Mouse (Mus musculus): ENCODE data around the gene 9330159F19Rik. TPM values are rescaled to one million over a fixed set of nuclear protein-coding genes. Genes with fewer than 3 reads are reported as not detected.

Gene 9330159F19Rik
- polyA plus RNA-seq, 1 experiment from 2014 or later = 0.84 TPM

GRCm38 (mm10) chr10:29198642-29199041, 12.8 kb upstream of the 9330159F19Rik start, which contains the start of gene Gm49353:
Gene Gm49353, plus strand, starts transcription at chr10:29198954.
- Histone ChIP-seq H3K27me3 (replicated peaks; ENCODE audit: control insufficient read depth, insufficient read depth, low read length) (no peaks in the 10 kb centered on the region), H3K27ac (ENCODE audit: low read length) (no peak within 1 kb of the TSS), H3K9ac (ENCODE audit: low read depth, low read length) (no peak within 1 kb of the TSS), H3K4me1 (ENCODE audit: control insufficient read depth, insufficient read depth, low read length) (no peaks in the 10 kb centered on the region), H3K36me3 (ENCODE audit: control insufficient read depth, insufficient read depth, low read length) (no peaks in the 10 kb centered on the region), H3K9me3 (ENCODE audit: control insufficient read depth, low read length) (no peaks in the 10 kb centered on the region), H3K4me3 (ENCODE audit: low read length) (no peak within 1 kb of the TSS), H3K4me2 (ENCODE audit: low read depth, low read length) (no peak within 1 kb of the TSS)
- ATAC-seq = no peak
- WGBS = 80% methylated on average over 7 of the region's 7 CpGs

DNA sequence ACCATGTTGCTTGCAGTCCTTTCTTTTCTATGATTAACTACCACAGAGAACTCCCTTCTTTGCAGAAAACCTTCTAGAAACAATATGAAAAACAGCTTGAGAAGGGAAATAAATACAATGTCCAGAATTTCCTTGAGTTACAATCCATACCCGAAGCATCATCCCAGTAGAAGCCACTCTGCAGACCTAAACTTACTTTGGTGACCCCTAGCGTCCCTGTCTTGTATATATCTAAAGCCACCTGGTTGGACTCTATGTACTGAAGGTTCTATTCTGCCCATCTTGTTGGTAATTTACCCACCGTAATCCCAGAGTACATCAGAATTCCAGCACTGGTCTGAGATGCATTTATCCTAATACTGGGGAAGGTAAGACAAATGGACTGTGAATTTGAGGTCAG, 11.6 kb upstream of the 9330159F19Rik start:
- no peaks in the 10 kb centered on the region for H3K9me3 ChIP-seq (ENCODE audit: control insufficient read depth, low read length)
- H3K4me3 ChIP-seq (ENCODE audit: low read length) = no peak overlapping the region
- no peak for ATAC-seq
- no peak overlapping the region for H3K27ac ChIP-seq (ENCODE audit: low read length)
- H3K36me3 ChIP-seq (ENCODE audit: control insufficient read depth, insufficient read depth, low read length) = no peaks in the 10 kb centered on the region
- no peak overlapping the region for H3K9ac ChIP-seq (ENCODE audit: low read depth, low read length)
- H3K27me3 ChIP-seq (replicated peaks; ENCODE audit: control insufficient read depth, insufficient read depth, low read length) = no peaks in the 10 kb centered on the region
- H3K4me1 ChIP-seq (ENCODE audit: control insufficient read depth, insufficient read depth, low read length) = no peaks in the 10 kb centered on the region
- H3K4me2 ChIP-seq (ENCODE audit: low read depth, low read length) = no peak overlapping the region
- 75% methylated on average over 3 of the region's 3 CpGs for WGBS

DNA sequence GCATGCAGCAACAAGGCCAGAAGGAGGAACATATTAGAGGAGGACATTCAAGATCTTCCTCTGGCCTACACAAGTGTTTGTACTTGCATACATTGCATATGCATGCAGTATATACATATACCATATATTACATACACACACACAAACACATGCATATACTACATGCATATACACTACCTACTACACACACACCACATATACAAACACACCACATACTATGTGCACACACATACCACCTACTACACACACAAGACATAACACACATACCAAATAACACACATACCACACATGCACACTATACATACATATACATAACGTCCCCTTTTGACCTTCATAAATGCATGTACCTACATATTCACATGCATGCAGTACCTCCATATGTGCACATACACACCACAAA, 10.8 kb upstream of the 9330159F19Rik start:
- ATAC-seq = no peak
- Histone ChIP-seq H3K4me1 (ENCODE audit: control insufficient read depth, insufficient read depth, low read length) (no peaks in the 10 kb centered on the region), H3K9me3 (ENCODE audit: control insufficient read depth, low read length) (no peaks in the 10 kb centered on the region), H3K36me3 (ENCODE audit: control insufficient read depth, insufficient read depth, low read length) (no peaks in the 10 kb centered on the region), H3K4me2 (ENCODE audit: low read depth, low read length) (no peak overlapping the region), H3K9ac (ENCODE audit: low read depth, low read length) (no peak overlapping the region), H3K4me3 (ENCODE audit: low read length) (no peak overlapping the region), H3K27me3 (replicated peaks; ENCODE audit: control insufficient read depth, insufficient read depth, low read length) (no peaks in the 10 kb centered on the region), H3K27ac (ENCODE audit: low read length) (no peak overlapping the region)
- 88% methylated on average over 1 of the region's 1 CpGs for WGBS

- no peak overlapping the region for H3K27ac ChIP-seq (ENCODE audit: low read length)
- H3K4me1 ChIP-seq (ENCODE audit: control insufficient read depth, insufficient read depth, low read length) = no peaks in the 10 kb centered on the region
- ATAC-seq = no peak; the same call in 1 of the 2 replicates
- H3K9me3 ChIP-seq (ENCODE audit: control insufficient read depth, low read length) = no peaks in the 10 kb centered on the region
- no peaks in the 10 kb centered on the region for H3K36me3 ChIP-seq (ENCODE audit: control insufficient read depth, insufficient read depth, low read length)
- no peaks in the 10 kb centered on the region for H3K27me3 ChIP-seq (replicated peaks; ENCODE audit: control insufficient read depth, insufficient read depth, low read length)
- H3K4me2 ChIP-seq (ENCODE audit: low read depth, low read length) = no peak overlapping the region
- no peak overlapping the region for H3K4me3 ChIP-seq (ENCODE audit: low read length)
- no peak overlapping the region for H3K9ac ChIP-seq (ENCODE audit: low read depth, low read length)
Observed at GRCm38 (mm10) chr10:29206730-29207129, 4.7 kb upstream of the 9330159F19Rik start.

DNA sequence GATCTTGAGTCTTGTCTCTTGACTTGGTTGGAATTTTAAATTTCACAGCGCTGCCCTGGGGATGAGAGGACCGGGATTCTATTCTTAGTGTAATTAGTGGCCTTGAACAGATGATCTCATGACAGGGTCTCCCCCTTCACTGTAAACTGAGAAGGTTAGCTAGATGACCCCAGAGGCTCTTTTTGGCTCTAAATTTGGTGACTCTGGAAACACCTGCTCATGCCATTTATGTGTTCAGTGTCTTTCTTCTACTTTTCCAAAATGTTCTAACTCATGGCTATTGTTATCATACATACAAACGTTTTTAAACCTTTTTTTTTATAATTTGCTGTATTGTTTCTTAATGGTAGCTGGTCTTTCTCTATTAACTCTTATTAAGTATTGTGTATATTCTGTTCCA, 2.7 kb upstream of the 9330159F19Rik start:
- no peak overlapping the region for H3K9ac ChIP-seq (ENCODE audit: low read depth, low read length)
- WGBS = 59% methylated on average over 3 of the region's 3 CpGs
- H3K9me3 ChIP-seq (ENCODE audit: control insufficient read depth, low read length) = no peaks in the 10 kb centered on the region
- H3K36me3 ChIP-seq (ENCODE audit: control insufficient read depth, insufficient read depth, low read length) = no peaks in the 10 kb centered on the region
- no peak for ATAC-seq
- H3K27me3 ChIP-seq (replicated peaks; ENCODE audit: control insufficient read depth, insufficient read depth, low read length) = no peaks in the 10 kb centered on the region
- no peak overlapping the region for H3K27ac ChIP-seq (ENCODE audit: low read length)
- no peaks in the 10 kb centered on the region for H3K4me1 ChIP-seq (ENCODE audit: control insufficient read depth, insufficient read depth, low read length)
- H3K4me2 ChIP-seq (ENCODE audit: low read depth, low read length) = no peak overlapping the region
- no peak overlapping the region for H3K4me3 ChIP-seq (ENCODE audit: low read length)

- no peak overlapping the region for H3K9ac ChIP-seq (ENCODE audit: low read depth, low read length)
- H3K4me1 ChIP-seq (ENCODE audit: control insufficient read depth, insufficient read depth, low read length) = no peaks in the 10 kb centered on the region
- H3K27me3 ChIP-seq (replicated peaks; ENCODE audit: control insufficient read depth, insufficient read depth, low read length) = no peaks in the 10 kb centered on the region
- no peak overlapping the region for H3K4me3 ChIP-seq (ENCODE audit: low read length)
- no peak overlapping the region for H3K27ac ChIP-seq (ENCODE audit: low read length)
- H3K9me3 ChIP-seq (ENCODE audit: control insufficient read depth, low read length) = no peaks in the 10 kb centered on the region
- no peak overlapping the region for H3K4me2 ChIP-seq (ENCODE audit: low read depth, low read length)
- ATAC-seq = no peak
- WGBS = 64% methylated on average over 3 of the region's 3 CpGs
- no peaks in the 10 kb centered on the region for H3K36me3 ChIP-seq (ENCODE audit: control insufficient read depth, insufficient read depth, low read length)
Observed at GRCm38 (mm10) chr10:29213534-29214100, 2.2 kb downstream of the 9330159F19Rik start.

- 89% methylated on average over 1 of the region's 1 CpGs for WGBS
Observed at GRCm38 (mm10) chr10:29216957-29217356, 5.6 kb downstream of the 9330159F19Rik start.

DNA sequence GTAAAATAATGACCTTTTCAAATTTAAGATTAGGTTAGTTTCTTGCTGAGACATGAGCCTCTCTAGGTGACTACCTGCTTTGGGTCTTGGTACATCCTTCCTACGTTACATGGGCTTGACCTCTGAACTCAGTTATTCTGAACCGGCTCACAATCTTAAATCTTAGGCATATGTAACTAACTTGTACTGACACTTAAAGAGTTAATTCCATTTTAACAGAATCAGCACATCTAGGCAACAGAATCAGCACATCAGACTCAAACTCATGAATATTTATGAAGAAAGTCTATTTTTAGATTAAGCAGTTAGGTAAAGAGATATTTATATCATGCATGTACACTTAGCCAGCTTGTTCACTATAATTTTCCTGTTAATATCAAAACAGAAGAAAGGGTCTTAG, 6.0 kb downstream of the 9330159F19Rik start:
- Histone ChIP-seq H3K9ac (ENCODE audit: low read depth, low read length) (no peak overlapping the region), H3K4me1 (ENCODE audit: control insufficient read depth, insufficient read depth, low read length) (no peaks in the 10 kb centered on the region), H3K27ac (ENCODE audit: low read length) (no peak overlapping the region), H3K36me3 (ENCODE audit: control insufficient read depth, insufficient read depth, low read length) (no peaks in the 10 kb centered on the region), H3K4me2 (ENCODE audit: low read depth, low read length) (no peak overlapping the region), H3K4me3 (ENCODE audit: low read length) (no peak overlapping the region), H3K27me3 (replicated peaks; ENCODE audit: control insufficient read depth, insufficient read depth, low read length) (no peaks in the 10 kb centered on the region), H3K9me3 (ENCODE audit: control insufficient read depth, low read length) (no peaks in the 10 kb centered on the region)
- 84% methylated on average over 2 of the region's 2 CpGs for WGBS
- no peak for ATAC-seq

More at GRCm38 (mm10) chr10:29216957-29217356, 5.6 kb downstream of the 9330159F19Rik start:
- Histone ChIP-seq H3K4me3 (ENCODE audit: low read length) (no peak overlapping the region), H3K4me2 (ENCODE audit: low read depth, low read length) (no peak overlapping the region), H3K27ac (ENCODE audit: low read length) (no peak overlapping the region), H3K27me3 (replicated peaks; ENCODE audit: control insufficient read depth, insufficient read depth, low read length) (no peaks in the 10 kb centered on the region), H3K36me3 (ENCODE audit: control insufficient read depth, insufficient read depth, low read length) (no peaks in the 10 kb centered on the region), H3K4me1 (ENCODE audit: control insufficient read depth, insufficient read depth, low read length) (no peaks in the 10 kb centered on the region), H3K9me3 (ENCODE audit: control insufficient read depth, low read length) (no peaks in the 10 kb centered on the region), H3K9ac (ENCODE audit: low read depth, low read length) (no peak overlapping the region)
- ATAC-seq = no peak

DNA sequence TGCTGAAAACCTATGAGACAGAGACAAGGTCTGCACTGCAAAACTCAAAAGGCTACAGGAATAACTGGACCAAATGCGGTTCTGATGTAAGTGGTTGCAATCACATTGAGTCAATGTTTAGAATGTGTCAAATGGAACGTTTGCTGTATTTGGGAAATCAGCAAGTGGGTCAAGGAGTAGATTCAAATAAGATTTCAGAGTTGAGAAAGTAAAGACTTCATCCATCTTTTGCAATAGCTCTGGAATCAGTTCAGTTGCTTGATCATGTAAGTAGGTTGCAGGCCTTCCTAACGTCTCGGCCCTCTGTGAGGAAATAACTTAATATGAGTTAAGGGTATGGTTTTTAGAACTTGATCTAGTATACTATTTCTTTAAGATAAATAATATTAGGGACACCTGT, 13.9 kb downstream of the 9330159F19Rik start:
- no peak overlapping the region for H3K27ac ChIP-seq (ENCODE audit: low read length)
- H3K4me2 ChIP-seq (ENCODE audit: low read depth, low read length) = no peak overlapping the region
- H3K9me3 ChIP-seq (ENCODE audit: control insufficient read depth, low read length) = no peaks in the 10 kb centered on the region
- no peak overlapping the region for H3K4me3 ChIP-seq (ENCODE audit: low read length)
- no peaks in the 10 kb centered on the region for H3K4me1 ChIP-seq (ENCODE audit: control insufficient read depth, insufficient read depth, low read length)
- H3K9ac ChIP-seq (ENCODE audit: low read depth, low read length) = no peak overlapping the region
- no peak for ATAC-seq
- no peaks in the 10 kb centered on the region for H3K36me3 ChIP-seq (ENCODE audit: control insufficient read depth, insufficient read depth, low read length)
- WGBS = 83% methylated on average over 4 of the region's 4 CpGs
- no peaks in the 10 kb centered on the region for H3K27me3 ChIP-seq (replicated peaks; ENCODE audit: control insufficient read depth, insufficient read depth, low read length)

DNA sequence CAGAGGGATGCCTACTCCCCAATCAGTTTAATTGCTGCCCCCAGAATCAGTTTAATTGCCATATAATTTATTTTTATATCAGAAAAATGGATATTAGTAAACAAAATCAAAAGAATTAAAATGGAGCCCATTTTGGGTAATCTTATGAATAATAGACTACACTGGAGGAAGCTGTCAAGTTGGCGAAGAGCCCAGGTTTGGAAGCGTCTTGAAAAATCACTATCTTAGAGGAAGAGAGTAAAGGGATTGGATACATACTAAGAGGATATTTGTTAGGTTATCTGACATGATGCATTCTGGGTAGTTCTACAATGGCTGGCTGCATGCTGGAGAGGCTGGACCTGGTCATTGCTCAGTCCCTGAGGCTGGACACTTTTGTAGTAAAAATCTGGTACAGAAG, 19.8 kb downstream of the 9330159F19Rik start:
- Histone ChIP-seq H3K27ac (ENCODE audit: low read length) (no peak overlapping the region), H3K4me2 (ENCODE audit: low read depth, low read length) (no peak overlapping the region), H3K4me3 (ENCODE audit: low read length) (no peak overlapping the region), H3K9ac (ENCODE audit: low read depth, low read length) (no peak overlapping the region), H3K9me3 (ENCODE audit: control insufficient read depth, low read length) (no peaks in the 10 kb centered on the region), H3K36me3 (ENCODE audit: control insufficient read depth, insufficient read depth, low read length) (no peaks in the 10 kb centered on the region), H3K27me3 (replicated peaks; ENCODE audit: control insufficient read depth, insufficient read depth, low read length) (no peaks in the 10 kb centered on the region), H3K4me1 (ENCODE audit: control insufficient read depth, insufficient read depth, low read length) (no peaks in the 10 kb centered on the region)
- ATAC-seq = no peak
- 54% methylated on average over 2 of the region's 2 CpGs for WGBS

All from intestine, embryonic 16.5 days (tissue).